Mouse (Mus musculus) heart, postnatal 0 days (tissue): ENCODE results near the gene Krtap16-1.

ENCODE experiments used
- CTCF ChIP-seq: IDR thresholded peaks from 2 replicates; pipeline ENCODE4 v1.5.1; 2016; ENCODE audit warnings: antibody characterized with exemption, control low read depth, low read depth
- EP300 ChIP-seq: IDR thresholded peaks from 2 replicates; pipeline ENCODE4 v1.6.1; 2016; ENCODE audit warnings: antibody characterized with exemption, low read depth

- no peak for TF ChIP-seq CTCF
- no peak for TF ChIP-seq EP300
Observed at GRCm38 (mm10) chr11:100021438-100021837, 35.0 kb upstream of the Krtap16-1 start.
